Mouse (Mus musculus) stomach, embryonic 16.5 days (tissue): ENCODE measurements at regions not wholly inside any gene's neighbourhood (a gene's known extent, or its start where the extent isn't known, plus 50 kb on each side); places are given as distances from the start of the nearest gene placed in this dataset.

Experiments used
- ATAC-seq: fragments of 200-750 bp; cut with Nextera tagmentation; 2 replicates; pipeline ENCODE4 v1.8.0; 2017; ENCODE audit warnings: moderate number of reproducible peaks, moderate TSS enrichment; ENCODE audit not compliant: insufficient read depth, low FRiP score
- H3K27ac ChIP-seq: fragments of 300-500 bp; sonication (generic); 2 replicates; pipeline ENCODE4 v1.5.1; 2014; ENCODE audit warnings: low read length
- H3K27me3 ChIP-seq: fragments of 300-500 bp; sonication (generic); 2 replicates; pipeline ENCODE4 v1.6.1; 2014; ENCODE audit warnings: low read length, control low read depth, mixed read lengths; ENCODE audit not compliant: control insufficient read depth, insufficient read depth
- H3K36me3 ChIP-seq: fragments of 300-500 bp; sonication (generic); 2 replicates; pipeline ENCODE4 v1.6.1; 2014; ENCODE audit warnings: low read length; ENCODE audit not compliant: control insufficient read depth, insufficient read depth
- H3K4me1 ChIP-seq: fragments of 300-500 bp; sonication (generic); 2 replicates; pipeline ENCODE4 v1.6.1; 2014; ENCODE audit warnings: low read length, control low read depth, mixed read lengths; ENCODE audit not compliant: control insufficient read depth, insufficient read depth
- H3K4me2 ChIP-seq: fragments of 300-500 bp; sonication (generic); 2 replicates; pipeline ENCODE4 v1.6.1; 2014; ENCODE audit warnings: low read depth, low read length, mixed read lengths
- H3K4me3 ChIP-seq: fragments of 300-500 bp; sonication (generic); replicated peaks from 2 replicates; pipeline ENCODE4 v1.5.1; 2014; ENCODE audit warnings: mild to moderate bottlenecking, low read length
- H3K9ac ChIP-seq: fragments of 300-500 bp; sonication (generic); 2 replicates; pipeline ENCODE4 v1.6.1; 2014; ENCODE audit warnings: low read length
- H3K9me3 ChIP-seq: fragments of 300-500 bp; sonication (generic); replicated peaks from 2 replicates; pipeline ENCODE4 v1.6.1; 2016; ENCODE audit warnings: low read length, control low read depth; ENCODE audit not compliant: control insufficient read depth
- WGBS: fragments of 180-500 bp; shearing (Covaris S2); extraction: QIAGEN DNeasy Blood & Tissue Kit; methylation state at CpG from one replicate; pipeline ENCODE4 v1.1.7; 2014; 5-methylcytosine and 5-hydroxymethylcytosine counted together

DNA sequence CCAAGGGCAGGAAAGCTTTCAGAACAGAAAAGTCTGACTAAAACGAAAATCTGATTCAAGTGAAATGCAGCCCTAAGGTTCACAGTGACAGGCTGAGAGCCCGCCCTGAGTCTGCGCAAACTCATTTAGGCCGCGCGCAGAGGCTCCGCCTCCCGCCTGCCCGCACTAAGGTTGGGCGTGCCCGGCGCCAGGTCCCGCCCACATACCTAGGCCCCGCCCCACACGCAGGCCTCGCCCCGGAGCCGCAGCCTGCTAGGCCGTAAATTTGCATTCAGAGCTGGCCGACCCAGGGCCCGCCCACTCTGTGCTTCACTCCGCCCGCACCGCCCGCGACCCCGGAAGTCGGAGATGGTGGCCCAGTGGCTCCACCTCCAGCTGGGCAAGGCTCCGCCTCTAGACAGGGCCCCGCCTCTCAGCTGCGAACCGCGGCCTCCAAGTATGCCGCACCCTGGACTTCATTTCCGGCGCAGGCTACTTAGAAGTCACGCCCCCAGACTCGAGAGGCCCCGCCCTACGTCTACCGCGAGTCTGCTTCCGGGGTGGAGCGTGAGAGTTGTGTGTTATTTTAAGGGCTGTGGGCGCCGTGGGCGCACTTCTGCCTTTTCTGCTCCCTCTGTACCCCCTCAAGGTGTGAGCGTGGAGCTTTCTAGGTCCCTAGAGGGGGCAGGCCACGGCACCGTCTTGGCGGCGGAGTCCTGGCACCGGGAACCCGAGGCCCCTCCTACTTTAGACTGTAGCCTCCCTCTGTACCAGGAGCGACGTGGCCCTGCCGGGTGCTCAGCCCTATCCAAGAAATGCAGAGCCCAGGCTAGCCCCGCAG, 52.3 kb upstream of the Wnt7b start:
- peak; percentile 99 for ATAC-seq
- peaks cover 5% of the 10 kb centered on the region for H3K4me1 ChIP-seq
- H3K9ac ChIP-seq = peak overlapping the region; percentile 91
- peak overlapping the region; percentile 98 for H3K27ac ChIP-seq
- under 1% methylated on average over 58 of the region's 58 CpGs for WGBS
- no peaks in the 10 kb centered on the region for H3K27me3 ChIP-seq
- H3K36me3 ChIP-seq = no peaks in the 10 kb centered on the region
- H3K4me3 ChIP-seq = peak overlapping the region; percentile 74
- no peaks in the 10 kb centered on the region for H3K9me3 ChIP-seq
- peak overlapping the region; percentile 63 for H3K4me2 ChIP-seq

DNA sequence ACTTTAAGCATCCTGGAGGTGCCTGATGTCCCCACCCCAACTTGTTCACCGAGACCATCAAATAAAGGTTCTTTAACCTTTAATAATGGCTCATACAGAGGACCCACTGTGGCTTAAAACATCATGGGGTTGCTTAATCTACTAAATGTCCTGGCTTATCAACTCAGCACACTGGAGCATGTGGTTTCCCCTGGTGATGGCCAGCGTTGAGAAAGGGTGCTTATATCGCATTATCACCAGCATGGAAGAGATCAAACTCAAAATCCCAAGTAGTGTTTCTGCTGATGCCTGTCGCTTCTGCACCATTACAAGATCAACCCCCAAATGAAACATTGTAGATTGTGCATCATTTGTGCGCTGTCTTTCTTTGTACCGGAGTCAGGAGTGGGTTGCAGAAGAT, 53.2 kb upstream of the Wnt7b start:
- no peak for ATAC-seq
- 88% methylated on average over 6 of the region's 6 CpGs for WGBS
- Histone ChIP-seq H3K9me3 (no peaks in the 10 kb centered on the region), H3K4me3 (no peak overlapping the region; the same call in 1 of the 2 replicates), H3K36me3 (no peaks in the 10 kb centered on the region), H3K4me1 (peaks cover 5% of the 10 kb centered on the region), H3K4me2 (peak overlapping the region; percentile 63), H3K27ac (no peak overlapping the region), H3K27me3 (no peaks in the 10 kb centered on the region), H3K9ac (peak overlapping the region; percentile 91)

GRCm38 (mm10) chr15:85639566-85639965, 57.3 kb upstream of the Wnt7b start:
- H3K4me1 ChIP-seq = peaks cover 9% of the 10 kb centered on the region
- H3K4me3 ChIP-seq = no peak overlapping the region
- 60% methylated on average over 2 of the region's 2 CpGs for WGBS
- no peaks in the 10 kb centered on the region for H3K27me3 ChIP-seq
- H3K36me3 ChIP-seq = no peaks in the 10 kb centered on the region
- H3K4me2 ChIP-seq = no peak overlapping the region
- H3K9ac ChIP-seq = no peak overlapping the region
- H3K27ac ChIP-seq = no peak overlapping the region
- H3K9me3 ChIP-seq = no peaks in the 10 kb centered on the region
- ATAC-seq = no peak

- Histone ChIP-seq H3K4me3 (no peak overlapping the region), H3K4me2 (no peak overlapping the region), H3K9me3 (no peaks in the 10 kb centered on the region), H3K4me1 (peaks cover 7% of the 10 kb centered on the region), H3K27me3 (no peaks in the 10 kb centered on the region), H3K9ac (no peak overlapping the region), H3K27ac (peak overlapping the region; percentile 21; the same call in 1 of the 2 replicates), H3K36me3 (no peaks in the 10 kb centered on the region)
- WGBS = 66% methylated on average over 15 of the region's 15 CpGs
- 0 out of 2 replicates have a peak, but pooled peaks have one; percentile 11 for ATAC-seq
Observed at GRCm38 (mm10) chr15:85641120-85642080, 59.1 kb upstream of the Wnt7b start.

- no peaks in the 10 kb centered on the region for H3K9me3 ChIP-seq
- peak overlapping the region; percentile 92 for H3K9ac ChIP-seq
- H3K4me1 ChIP-seq = peaks cover 19% of the 10 kb centered on the region
- H3K36me3 ChIP-seq = no peaks in the 10 kb centered on the region
- H3K27me3 ChIP-seq = no peaks in the 10 kb centered on the region
- 56% methylated on average over 8 of the region's 8 CpGs for WGBS
- peak overlapping the region; percentile 81 for H3K4me2 ChIP-seq
- ATAC-seq = no peak
- H3K4me3 ChIP-seq = peak overlapping the region; percentile 56
- peak overlapping the region; percentile 87 for H3K27ac ChIP-seq
Observed at GRCm38 (mm10) chr15:85645396-85645795, 63.1 kb upstream of the Wnt7b start.

GRCm38 (mm10) chr15:85645971-85646638, 63.8 kb upstream of the Wnt7b start:
- Histone ChIP-seq H3K27me3 (no peaks in the 10 kb centered on the region), H3K4me3 (peak overlapping the region; percentile 56), H3K9me3 (no peaks in the 10 kb centered on the region), H3K4me2 (peak overlapping the region; percentile 81), H3K9ac (peak overlapping the region; percentile 92), H3K4me1 (peaks cover 19% of the 10 kb centered on the region), H3K27ac (peak overlapping the region; percentile 87), H3K36me3 (no peaks in the 10 kb centered on the region)
- peak; percentile 63 for ATAC-seq
- WGBS = 1% methylated on average over 33 of the region's 33 CpGs

- Histone ChIP-seq H3K27me3 (no peaks in the 10 kb centered on the region), H3K4me3 (peak overlapping the region; percentile 56), H3K27ac (peak overlapping the region; percentile 87), H3K9me3 (no peaks in the 10 kb centered on the region), H3K9ac (peak overlapping the region; percentile 92), H3K36me3 (no peaks in the 10 kb centered on the region), H3K4me1 (peaks cover 18% of the 10 kb centered on the region), H3K4me2 (peak overlapping the region; percentile 81)
- peak; percentile 49; the same call in 1 of the 2 replicates for ATAC-seq
- 40% methylated on average over 7 of the region's 10 CpGs for WGBS
Observed at GRCm38 (mm10) chr15:85646639-85647277, 64.5 kb upstream of the Wnt7b start.

GRCm38 (mm10) chr15:85647593-85647992, 65.3 kb upstream of the Wnt7b start:
- no peak for ATAC-seq
- Histone ChIP-seq H3K27ac (no peak overlapping the region), H3K9ac (no peak overlapping the region), H3K9me3 (no peaks in the 10 kb centered on the region), H3K4me3 (no peak overlapping the region), H3K27me3 (no peaks in the 10 kb centered on the region), H3K4me1 (peaks cover 18% of the 10 kb centered on the region; the same call in 1 of the 2 replicates), H3K4me2 (no peak overlapping the region), H3K36me3 (no peaks in the 10 kb centered on the region)
- 71% methylated on average over 6 of the region's 6 CpGs for WGBS
